Comparison of ENCODE assay signal across 27 mouse cellular contexts in the genomic region with DNA sequence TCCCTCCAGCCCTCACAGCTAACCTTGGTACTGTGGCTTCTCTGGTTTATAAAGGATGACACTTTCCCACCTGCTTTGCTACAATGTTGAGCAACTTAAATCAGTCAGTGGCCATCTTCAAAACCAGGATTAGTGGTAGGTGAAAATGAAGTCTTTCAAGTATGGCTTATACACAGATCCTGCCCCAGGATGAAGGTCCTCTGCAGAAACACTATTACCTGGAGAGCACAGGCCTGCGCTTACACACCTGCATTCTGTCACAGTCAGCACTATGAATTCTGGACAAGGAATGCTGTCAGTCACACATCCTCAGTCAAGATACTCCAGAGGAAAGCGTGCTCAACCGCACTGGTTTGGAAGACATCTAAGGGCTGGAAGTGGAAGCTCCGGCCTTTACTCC.
"Had no signal": no experiment of that assay in that cellular context is flagged by ENCODE, and none has a peak within 500 bp of the region (broad histone marks: within the 10 kb centered on the region; RNA-seq: fewer than 3 reads in every experiment).

No protein-coding gene starts in this region.

- H3K9me3 ChIP-seq: limb, embryonic 10.5 days; limb, embryonic 12.5 days; limb, embryonic 13.5 days; limb, embryonic 15.5 days; liver, embryonic 12.5 days; liver, embryonic 13.5 days; liver, embryonic 15.5 days; lung, embryonic 15.5 days; megakaryocyte, embryonic 14.5 days; midbrain, embryonic 10.5 days; midbrain, embryonic 12.5 days; midbrain, embryonic 13.5 days; midbrain, embryonic 15.5 days; neural tube, embryonic 12.5 days had no signal

- H3K4me3 ChIP-seq: limb, embryonic 10.5 days; limb, embryonic 12.5 days; limb, embryonic 13.5 days; limb, embryonic 15.5 days; liver, embryonic 12.5 days; liver, embryonic 13.5 days; liver, embryonic 15.5 days; lung, embryonic 15.5 days; megakaryocyte, embryonic 14.5 days; midbrain, embryonic 10.5 days; midbrain, embryonic 12.5 days; midbrain, embryonic 13.5 days; midbrain, embryonic 15.5 days; myocyte; neural tube, embryonic 12.5 days had no signal

- H3K27ac ChIP-seq: limb, embryonic 10.5 days; limb, embryonic 12.5 days; limb, embryonic 13.5 days; limb, embryonic 15.5 days; liver, embryonic 12.5 days; liver, embryonic 13.5 days; liver, embryonic 14.5 days; liver, embryonic 15.5 days; lung, embryonic 15.5 days; macrophage; midbrain, embryonic 10.5 days; midbrain, embryonic 12.5 days; midbrain, embryonic 13.5 days; midbrain, embryonic 15.5 days; neural tube, embryonic 12.5 days had no signal

- H3K27me3 ChIP-seq: limb, embryonic 12.5 days; limb, embryonic 13.5 days; limb, embryonic 15.5 days; liver, embryonic 12.5 days; liver, embryonic 13.5 days; liver, embryonic 15.5 days; lung, embryonic 15.5 days; megakaryocyte, embryonic 14.5 days; midbrain, embryonic 12.5 days; midbrain, embryonic 13.5 days; midbrain, embryonic 15.5 days; neural tube, embryonic 12.5 days had no signal

- DNase-seq: left cerebral cortex, postnatal 4 days; liver; liver, embryonic 13.5 days; liver, postnatal 0 days; lung, adult 18-20 months; lung, adult 2 months; lung, embryonic 14.5 days; lung, postnatal 10 days; lung, postnatal 14 days; lung, postnatal 36 days; midbrain, embryonic 14.5 days had no signal
